Mouse (Mus musculus) midbrain, embryonic 14.5 days (tissue): Measurements from ENCODE around the gene Ier3. TPM values are rescaled to one million over a fixed set of nuclear protein-coding genes. Genes with fewer than 3 reads are reported as not detected.

Experiments used
- ATAC-seq: fragments of 200-750 bp; cut with Nextera tagmentation; 2 replicates; pipeline ENCODE4 v1.8.0; 2017; ENCODE audit warnings: moderate number of reproducible peaks, moderate library complexity; ENCODE audit not compliant: low FRiP score, low TSS enrichment
- DNase-seq: peaks from one replicate; pipeline ENCODE4 v3.0.0-alpha.2; 2015
- H3K27ac ChIP-seq: fragments of 300-500 bp; sonication (generic); replicated peaks from 2 replicates; pipeline ENCODE4 v1.5.1; 2014; ENCODE audit warnings: mild to moderate bottlenecking, low read depth, low read length, moderate library complexity
- H3K27me3 ChIP-seq: fragments of 300-500 bp; sonication (generic); 2 replicates; pipeline ENCODE4 v1.6.1; 2014; ENCODE audit warnings: low read length, control low read depth, mixed read lengths; ENCODE audit not compliant: control insufficient read depth, insufficient read depth
- H3K36me3 ChIP-seq: fragments of 300-500 bp; sonication (generic); 2 replicates; pipeline ENCODE4 v1.6.1; 2014; ENCODE audit warnings: low read length, control low read depth; ENCODE audit not compliant: control insufficient read depth, insufficient read depth
- H3K4me1 ChIP-seq: fragments of 300-500 bp; sonication (generic); 2 replicates; pipeline ENCODE4 v1.6.1; 2014; ENCODE audit warnings: mild to moderate bottlenecking, antibody characterized with exemption, low read length, control low read depth; ENCODE audit not compliant: control insufficient read depth, insufficient read depth
- H3K4me2 ChIP-seq: fragments of 300-500 bp; sonication (generic); 2 replicates; pipeline ENCODE4 v1.6.1; 2014; ENCODE audit warnings: mild to moderate bottlenecking, low read length, moderate library complexity
- H3K4me3 ChIP-seq: fragments of 300-500 bp; sonication (generic); replicated peaks from 2 replicates; pipeline ENCODE4 v1.5.1; 2014; ENCODE audit warnings: low read depth, low read length
- H3K9ac ChIP-seq: fragments of 300-500 bp; sonication (generic); replicated peaks from 2 replicates; pipeline ENCODE4 v1.6.1; 2014; ENCODE audit warnings: mild to moderate bottlenecking, low read length, moderate library complexity
- H3K9me3 ChIP-seq: fragments of 300-500 bp; sonication (generic); 2 replicates; pipeline ENCODE4 v1.6.1; 2016; ENCODE audit warnings: low read length, control low read depth, mixed read lengths; ENCODE audit not compliant: control insufficient read depth
- whole genome bisulfite sequencing: fragments of 180-500 bp; shearing (Covaris S2); extraction: QIAGEN DNeasy Blood & Tissue Kit; methylation state at CpG from one replicate; pipeline ENCODE4 v1.1.7; 2014; 5-methylcytosine and 5-hydroxymethylcytosine counted together
- polyA plus RNA-seq: library from polyadenylated mRNA; unstranded; fragments of >200 nt; fragmentation: Nextera tagmentation; extraction: Ambion mirVana; gene quantifications from 2 replicates; pipeline ENCODE4 v1.2.1, GENCODE M21; 2014

Gene Ier3
- polyA plus RNA-seq, 1 experiment from 2014 or later: 4.0 TPM

- H3K4me2 ChIP-seq: no peak overlapping the region
- no peaks in the 10 kb centered on the region for H3K27me3 ChIP-seq
- no peaks in the 10 kb centered on the region for H3K4me1 ChIP-seq
- no peak overlapping the region for H3K9ac ChIP-seq
- DNase-seq (no peak), ATAC-seq (no peak)
- no peak overlapping the region for H3K27ac ChIP-seq
- H3K4me3 ChIP-seq: no peak overlapping the region
- H3K36me3 ChIP-seq: no peaks in the 10 kb centered on the region
- 91% methylated on average over 4 of the region's 4 CpGs for WGBS
- H3K9me3 ChIP-seq: no peaks in the 10 kb centered on the region
These were observed 36.3 kb upstream of the Ier3 start for GRCm38 (mm10) chr17:35785140-35785539.

- DNase-seq (no peak), ATAC-seq (no peak)
- Histone ChIP-seq H3K4me3 (no peak overlapping the region), H3K4me2 (no peak overlapping the region), H3K36me3 (no peaks in the 10 kb centered on the region), H3K27ac (no peak overlapping the region), H3K27me3 (no peaks in the 10 kb centered on the region), H3K9me3 (no peaks in the 10 kb centered on the region), H3K4me1 (no peaks in the 10 kb centered on the region), H3K9ac (no peak overlapping the region)
These were observed 34.0 kb upstream of the Ier3 start for GRCm38 (mm10) chr17:35787493-35787892.

- 87% methylated on average over 3 of the region's 3 CpGs for WGBS
- DNase-seq (no peak), ATAC-seq (no peak)
- Histone ChIP-seq H3K36me3 (no peaks in the 10 kb centered on the region), H3K4me1 (no peaks in the 10 kb centered on the region), H3K9me3 (no peaks in the 10 kb centered on the region), H3K27ac (no peak overlapping the region), H3K9ac (no peak overlapping the region), H3K27me3 (no peaks in the 10 kb centered on the region), H3K4me2 (no peak overlapping the region), H3K4me3 (no peak overlapping the region)
These were observed 33.5 kb upstream of the Ier3 start for GRCm38 (mm10) chr17:35788025-35788424.

GRCm38 (mm10) chr17:35790933-35791332 lies 30.6 kb upstream of the Ier3 start:
- Histone ChIP-seq H3K4me2 (no peak overlapping the region), H3K36me3 (no peaks in the 10 kb centered on the region), H3K4me3 (no peak overlapping the region), H3K9me3 (no peaks in the 10 kb centered on the region), H3K4me1 (no peaks in the 10 kb centered on the region), H3K27me3 (no peaks in the 10 kb centered on the region), H3K9ac (no peak overlapping the region), H3K27ac (no peak overlapping the region)
- no peak for ATAC-seq
- WGBS: 90% methylated on average over 4 of the region's 4 CpGs
- no peak for DNase-seq

- Histone ChIP-seq H3K4me3 (no peak overlapping the region), H3K36me3 (no peaks in the 10 kb centered on the region), H3K27me3 (no peaks in the 10 kb centered on the region), H3K9me3 (no peaks in the 10 kb centered on the region), H3K27ac (no peak overlapping the region), H3K4me1 (no peaks in the 10 kb centered on the region), H3K9ac (no peak overlapping the region), H3K4me2 (no peak overlapping the region)
- 90% methylated on average over 2 of the region's 2 CpGs for WGBS
- DNase-seq (no peak), ATAC-seq (no peak)
These were observed 28.6 kb upstream of the Ier3 start for GRCm38 (mm10) chr17:35792837-35793236.

- H3K9me3 ChIP-seq: no peaks in the 10 kb centered on the region
- H3K27me3 ChIP-seq: no peaks in the 10 kb centered on the region
- H3K4me2 ChIP-seq: no peak overlapping the region
- no peaks in the 10 kb centered on the region for H3K4me1 ChIP-seq
- no peak for ATAC-seq
- no peak overlapping the region for H3K27ac ChIP-seq
- H3K36me3 ChIP-seq: no peaks in the 10 kb centered on the region
- WGBS: 63% methylated on average over 2 of the region's 2 CpGs
- no peak overlapping the region for H3K4me3 ChIP-seq
- DNase-seq: no peak
- no peak overlapping the region for H3K9ac ChIP-seq
These were observed 26.4 kb upstream of the Ier3 start for GRCm38 (mm10) chr17:35795099-35795498.

GRCm38 (mm10) chr17:35795656-35796055 lies 25.8 kb upstream of the Ier3 start:
- no peak for DNase-seq
- H3K9ac ChIP-seq: no peak overlapping the region
- no peak overlapping the region for H3K27ac ChIP-seq
- H3K36me3 ChIP-seq: no peaks in the 10 kb centered on the region
- H3K27me3 ChIP-seq: no peaks in the 10 kb centered on the region
- WGBS: 87% methylated on average over 6 of the region's 6 CpGs
- no peaks in the 10 kb centered on the region for H3K4me1 ChIP-seq
- no peak for ATAC-seq
- H3K4me2 ChIP-seq: no peak overlapping the region
- H3K4me3 ChIP-seq: no peak overlapping the region
- H3K9me3 ChIP-seq: no peaks in the 10 kb centered on the region

- H3K36me3 ChIP-seq: no peaks in the 10 kb centered on the region
- no peaks in the 10 kb centered on the region for H3K9me3 ChIP-seq
- no peak overlapping the region for H3K4me3 ChIP-seq
- WGBS: 69% methylated on average over 5 of the region's 5 CpGs
- no peak overlapping the region for H3K27ac ChIP-seq
- H3K9ac ChIP-seq: no peak overlapping the region
- H3K4me1 ChIP-seq: no peaks in the 10 kb centered on the region
- H3K4me2 ChIP-seq: no peak overlapping the region
- ATAC-seq (no peak), DNase-seq (no peak)
- H3K27me3 ChIP-seq: no peaks in the 10 kb centered on the region
These were observed 24.6 kb upstream of the Ier3 start for GRCm38 (mm10) chr17:35796835-35797234.

- no peaks in the 10 kb centered on the region for H3K4me1 ChIP-seq
- WGBS: 77% methylated on average over 2 of the region's 2 CpGs
- H3K27ac ChIP-seq: no peak overlapping the region
- H3K36me3 ChIP-seq: no peaks in the 10 kb centered on the region
- H3K27me3 ChIP-seq: no peaks in the 10 kb centered on the region
- no peak overlapping the region for H3K4me2 ChIP-seq
- DNase-seq (no peak), ATAC-seq (no peak)
- H3K9me3 ChIP-seq: no peaks in the 10 kb centered on the region
- H3K4me3 ChIP-seq: no peak overlapping the region
- H3K9ac ChIP-seq: no peak overlapping the region
These were observed 20.6 kb upstream of the Ier3 start for GRCm38 (mm10) chr17:35800905-35801304.
